Comparison of ENCODE assay signal across 9 mouse cellular contexts in genomic region chr2:73053791-73054490, GRCm38 (mm10).
DNase-seq lines count a peak whose midpoint lies in the region; ATAC-seq and TF ChIP-seq lines count a peak whose summit lies in the region.
"Had no signal": no experiment of that assay in that cellular context is flagged by ENCODE, and none has a peak within 500 bp of the region (broad histone marks: within the 10 kb centered on the region; RNA-seq: fewer than 3 reads in every experiment).

No protein-coding gene starts in this region.

- DNase-seq in thymus, postnatal 0 days (ENCODE audit: low spot score), result peak; percentile 49
- DNase-seq in thymus, postnatal 4 days, result no peak
- DNase-seq in thymus, postnatal 36 days, result peak; percentile 16 to 41
- DNase-seq in cerebellum, postnatal 10 days, result no peak
- DNase-seq in cerebellum, postnatal 36 days, result no peak
- no peak for DNase-seq in cerebellum, postnatal 25 days

- no peak overlapping the region for H3K4me3 ChIP-seq in bone marrow macrophage, adult 2 months (ENCODE audit: insufficient read depth, low read length)
- H3K4me3 ChIP-seq: hindbrain, embryonic 15.5 days had no signal

- TF ChIP-seq POLR2A in bone marrow macrophage, adult 2 months (IDR thresholded peaks at IDR 0.05; ENCODE audit: borderline replicate concordance, low read depth, low read length), result no peak

- TF ChIP-seq CTCF in bone marrow macrophage, adult 2 months (IDR thresholded peaks at IDR 0.05; ENCODE audit: low read depth, low read length), result no peak

- peaks cover 38% of the 10 kb centered on the region for H3K4me1 ChIP-seq in bone marrow macrophage, adult 2 months (ENCODE audit: control insufficient read depth, insufficient read depth, low read length)
- H3K4me1 ChIP-seq: hindbrain, embryonic 15.5 days had no signal

- ATAC-seq in megakaryocyte, adult 5-6 weeks (ENCODE audit: poor library complexity, severe bottlenecking), result peak; percentile 88

- peak overlapping the region; percentile 99 for H3K27ac ChIP-seq in bone marrow macrophage, adult 2 months (ENCODE audit: insufficient read depth, low read depth, low read length)
- H3K27ac ChIP-seq: hindbrain, embryonic 15.5 days had no signal

Comparison
In these comparisons a context has a peak if more than half of its experiments do, and no peak if none do; other contexts are left out.
1. DNase-seq: peak in thymus, postnatal 0 days (single experiment) and thymus, postnatal 36 days (2 of 2); none in thymus, postnatal 4 days (single experiment), cerebellum, postnatal 10 days (0 of 2), cerebellum, postnatal 36 days (0 of 2) and cerebellum, postnatal 25 days (0 of 2).